Mouse (Mus musculus) G1E (cell line): Measurements from ENCODE around the gene Tmem229b. TPM values are rescaled to one million over a fixed set of nuclear protein-coding genes. Genes with fewer than 3 reads are reported as not detected.

Experiments used
- ATAC-seq: 2 replicates; pipeline ENCODE4 v1.8.0; 2016; ENCODE audit warnings: mild to moderate bottlenecking; ENCODE audit not compliant: insufficient number of reproducible peaks, poor library complexity, low FRiP score, severe bottlenecking; ENCODE audit errors: extremely low read depth
- DNase-seq: peaks from one replicate; pipeline ENCODE4 v3.0.0; 2012; ENCODE audit warnings: low spot score
- H3K27me3 ChIP-seq: 2 replicates; pipeline ENCODE4 v1.6.1; 2012; ENCODE audit warnings: mild to moderate bottlenecking, low read length, inconsistent platforms; ENCODE audit not compliant: insufficient read depth
- H3K36me3 ChIP-seq: replicated peaks from 2 replicates; pipeline ENCODE3; 2012; ENCODE audit warnings: mild to moderate bottlenecking, inconsistent platforms
- H3K4me1 ChIP-seq: 2 replicates; pipeline ENCODE4 v1.6.1; 2012; ENCODE audit warnings: low read depth, low read length, inconsistent platforms, mixed read lengths; ENCODE audit not compliant: insufficient read depth
- H3K4me3 ChIP-seq: 2 replicates; pipeline ENCODE4 v1.5.1; 2012; ENCODE audit warnings: low read depth, mild to moderate bottlenecking, inconsistent platforms, low read length, moderate library complexity, mixed read lengths
- H3K9me3 ChIP-seq: replicated peaks from 2 replicates; pipeline ENCODE4 v1.6.1; 2012; ENCODE audit warnings: inconsistent platforms
- CTCF ChIP-seq: IDR thresholded peaks from 2 replicates; pipeline ENCODE4 v1.5.1; 2012; ENCODE audit warnings: low read depth, low read length, inconsistent platforms, mixed read lengths
- GATA1 ChIP-seq: IDR thresholded peaks from 2 replicates; pipeline ENCODE4 v1.6.1; 2012; ENCODE audit warnings: borderline replicate concordance, low read length, inconsistent platforms, mixed read lengths
- GATA2 ChIP-seq: IDR thresholded peaks from 2 replicates; pipeline ENCODE4 v1.6.1; 2012; ENCODE audit warnings: low read depth, low read length, inconsistent platforms, borderline replicate concordance
- POLR2AphosphoS5 ChIP-seq: IDR thresholded peaks from 2 replicates; pipeline ENCODE4 v1.6.1; 2012; ENCODE audit warnings: low read depth, low read length, inconsistent platforms; ENCODE audit not compliant: insufficient replicate concordance
- TAL1 ChIP-seq: conservative IDR thresholded peaks from 2 replicates; pipeline ENCODE4 v1.6.1; 2012; ENCODE audit warnings: low read depth, low read length, inconsistent platforms, mixed read lengths
- polyA plus RNA-seq: library from polyadenylated mRNA; stranded (reverse); fragments of >175 nt; gene quantifications from 2 replicates; pipeline ENCODE4 v1.2.3, GENCODE M21; 2012
- total RNA-seq, 2 experiments: library from RNA; stranded (forward) in 1 of 2; stranded (reverse) in 1 of 2; fragments of 200-1000 nt in 1 of 2; fragments of >200 nt in 1 of 2; fragmentation: Nextera tagmentation in 1 of 2; gene quantifications; 2 replicates each; pipeline ENCODE4 v1.2.3; 2014 to 2017

Tmem229b gene
- total and polyA plus RNA-seq, 3 experiments = 9.4 to 34.8 (median 12.4) TPM

DNA sequence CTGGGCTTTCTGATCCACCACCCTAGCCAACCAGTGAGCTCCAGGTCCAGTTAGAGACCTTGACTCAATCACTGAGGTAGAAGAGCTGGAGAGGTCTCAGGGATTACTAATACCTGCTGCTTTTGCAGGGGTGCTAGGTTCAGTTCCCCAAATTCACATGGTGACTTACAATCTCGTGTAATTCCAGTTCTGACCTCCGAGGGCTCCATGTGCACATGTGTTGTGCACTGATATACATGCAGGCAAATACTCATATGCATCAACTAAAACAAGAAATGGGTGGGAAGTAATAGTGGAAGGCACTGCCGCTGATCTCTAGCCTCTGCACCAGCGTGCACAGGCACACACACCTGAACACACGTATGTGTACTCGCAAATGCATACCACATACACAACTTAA, 60.3 kb downstream of the Tmem229b start:
- peaks cover 32% of the 10 kb centered on the region for H3K27me3 ChIP-seq

DNA sequence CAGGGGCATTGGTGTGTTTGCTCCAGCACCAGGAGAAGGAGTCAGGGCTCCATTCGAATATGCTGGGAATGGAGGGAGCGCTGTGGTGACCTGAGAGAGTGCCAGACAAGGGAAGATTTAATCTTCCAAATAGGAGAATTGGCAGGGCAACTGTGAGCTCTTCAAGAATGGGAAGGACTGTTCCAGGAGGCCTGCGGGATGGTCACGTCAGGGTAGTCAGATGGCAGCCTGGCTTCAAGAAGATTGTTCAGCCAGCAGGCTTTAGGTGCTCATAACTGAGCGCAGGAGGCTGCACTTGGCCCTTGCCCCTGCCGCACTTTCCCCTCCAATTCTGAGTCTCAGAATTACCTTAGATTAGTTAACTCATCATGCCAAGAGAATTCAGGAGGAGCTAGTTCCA, 64.5 kb downstream of the Tmem229b start:
- no peaks in the 10 kb centered on the region for H3K36me3 ChIP-seq
- TF ChIP-seq GATA1 = no peak
- TF ChIP-seq TAL1 = no peak
- TF ChIP-seq POLR2AphosphoS5 = no peak
- no peak for TF ChIP-seq CTCF
- TF ChIP-seq GATA2 = no peak
- H3K9me3 ChIP-seq = no peaks in the 10 kb centered on the region
- H3K4me3 ChIP-seq = no peak overlapping the region
- peaks cover 38% of the 10 kb centered on the region for H3K27me3 ChIP-seq
- no peaks in the 10 kb centered on the region for H3K4me1 ChIP-seq
- DNase-seq (no peak), ATAC-seq (no peak)

More for the DNA sequence above, 60.3 kb downstream of the Tmem229b start:
- Histone ChIP-seq H3K4me1 (no peaks in the 10 kb centered on the region), H3K9me3 (no peaks in the 10 kb centered on the region), H3K4me3 (no peak overlapping the region), H3K36me3 (no peaks in the 10 kb centered on the region)
- ATAC-seq (no peak), DNase-seq (no peak)
- no peak for TF ChIP-seq TAL1
- no peak for TF ChIP-seq GATA2
- TF ChIP-seq POLR2AphosphoS5 = no peak
- no peak for TF ChIP-seq CTCF
- no peak for TF ChIP-seq GATA1

DNA sequence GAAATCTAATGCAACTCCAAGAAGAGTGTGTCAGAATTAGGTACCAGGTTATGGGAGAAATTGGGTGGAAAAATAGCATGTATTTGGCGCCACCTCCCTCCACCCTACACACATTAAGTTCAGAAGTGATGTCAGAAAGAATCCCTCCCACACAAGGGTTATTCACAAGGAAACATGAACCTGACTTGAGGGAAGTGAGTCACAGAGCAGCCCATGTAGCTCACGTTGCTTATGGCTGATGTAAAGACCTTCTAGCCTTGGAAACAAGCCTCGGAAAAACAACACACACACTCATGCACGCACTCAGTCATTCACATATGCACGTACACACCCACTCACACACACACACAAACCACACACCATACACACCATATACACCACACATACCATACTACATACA, 67.3 kb downstream of the Tmem229b start:
- Histone ChIP-seq H3K4me3 (no peak overlapping the region), H3K27me3 (peaks cover 39% of the 10 kb centered on the region), H3K4me1 (no peaks in the 10 kb centered on the region), H3K36me3 (no peaks in the 10 kb centered on the region), H3K9me3 (no peaks in the 10 kb centered on the region)
- DNase-seq = no peak
- no peak for TF ChIP-seq CTCF
- no peak for TF ChIP-seq TAL1
- no peak for TF ChIP-seq GATA2
- TF ChIP-seq POLR2AphosphoS5 = no peak
- TF ChIP-seq GATA1 = no peak
- no peak for ATAC-seq

- peaks cover 35% of the 10 kb centered on the region for H3K27me3 ChIP-seq
- ATAC-seq (no peak), DNase-seq (no peak)
- TF ChIP-seq GATA1 (no peak), CTCF (no peak), TAL1 (no peak)
- no peaks in the 10 kb centered on the region for H3K36me3 ChIP-seq
- H3K4me3 ChIP-seq = no peak overlapping the region
- H3K9me3 ChIP-seq = no peaks in the 10 kb centered on the region
- H3K4me1 ChIP-seq = no peaks in the 10 kb centered on the region
Measured at GRCm38 (mm10) chr12:78939393-78940037, 67.9 kb downstream of the Tmem229b start.

GRCm38 (mm10) chr12:78936494-78936893, 70.9 kb downstream of the Tmem229b start:
- DNase-seq (no peak), ATAC-seq (no peak)
- Histone ChIP-seq H3K4me3 (no peak overlapping the region), H3K9me3 (no peaks in the 10 kb centered on the region), H3K36me3 (no peaks in the 10 kb centered on the region), H3K4me1 (no peaks in the 10 kb centered on the region), H3K27me3 (peaks cover 39% of the 10 kb centered on the region)
- TF ChIP-seq GATA2 (no peak), GATA1 (no peak), CTCF (no peak)

DNA sequence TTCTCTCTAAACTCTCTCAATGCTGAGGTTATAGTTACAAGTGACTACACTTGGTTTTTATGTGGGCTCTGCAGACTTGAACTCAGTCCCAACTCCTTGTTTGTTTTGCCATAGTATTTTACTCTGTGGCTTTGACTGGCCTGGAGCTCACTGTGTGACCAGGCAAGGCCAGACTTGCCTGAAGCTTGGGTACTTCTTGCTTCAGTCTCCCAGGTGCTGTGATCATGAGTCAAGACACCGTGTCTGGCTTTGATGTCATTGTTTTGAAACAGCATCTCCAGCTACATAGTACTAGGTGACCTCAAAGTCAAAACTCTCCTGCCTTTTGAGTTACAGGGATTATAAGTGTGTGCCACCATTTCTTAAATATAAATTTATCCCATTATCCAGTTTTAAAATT, 77.5 kb downstream of the Tmem229b start:
- ATAC-seq = no peak
- Histone ChIP-seq H3K4me1 (no peaks in the 10 kb centered on the region), H3K36me3 (no peaks in the 10 kb centered on the region), H3K9me3 (no peaks in the 10 kb centered on the region), H3K27me3 (peaks cover 45% of the 10 kb centered on the region), H3K4me3 (no peak overlapping the region)
- TF ChIP-seq GATA1 (no peak), GATA2 (no peak), POLR2AphosphoS5 (no peak), CTCF (no peak), TAL1 (no peak)
- no peak for DNase-seq

- Histone ChIP-seq H3K27me3 (peaks cover 33% of the 10 kb centered on the region), H3K4me3 (no peak overlapping the region), H3K4me1 (no peaks in the 10 kb centered on the region), H3K9me3 (no peaks in the 10 kb centered on the region), H3K36me3 (no peaks in the 10 kb centered on the region)
- TF ChIP-seq CTCF (no peak), GATA2 (no peak), POLR2AphosphoS5 (no peak), TAL1 (no peak)
- no peak for DNase-seq
- no peak for ATAC-seq
Measured at GRCm38 (mm10) chr12:78927287-78927686, 80.1 kb downstream of the Tmem229b start.
